Mouse (Mus musculus): ENCODE measurements around the gene Stk19.
A peak's percentile ranks its signal among the peaks of the same experiment; 100 is the strongest.
"Not testable (repeated sequence)": the region's sequence is repeated elsewhere in the genome, so short reads cannot be mapped to it uniquely, and the experiment has no call there.

Stk19 gene

DNA sequence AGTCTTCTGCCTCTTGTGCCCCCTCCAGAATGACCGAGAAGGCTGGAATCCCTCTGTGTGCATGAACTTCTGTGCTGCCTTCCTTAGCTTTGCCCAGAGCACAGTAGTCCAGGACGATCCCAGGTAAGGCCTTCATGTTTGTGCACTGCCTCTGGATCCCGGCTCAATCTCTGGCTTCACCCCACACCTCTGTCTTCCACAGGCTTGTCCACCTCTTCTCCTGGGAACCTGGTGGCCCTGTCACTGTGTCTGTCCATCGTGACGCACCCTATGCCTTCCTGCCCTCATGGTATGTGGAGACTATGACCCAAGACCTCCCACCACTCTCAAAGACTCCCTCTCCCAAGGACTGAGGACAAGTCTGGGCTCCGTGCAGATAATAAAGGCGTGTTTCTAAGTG is 2.0 kb upstream of the Stk19 start:
- DNase-seq, result peak; percentile 91

GRCm38 (mm10) chr17:34837464-34838324 is 949 bp upstream of the Stk19 start:
- DNase-seq, result peak; percentile 94

DNA sequence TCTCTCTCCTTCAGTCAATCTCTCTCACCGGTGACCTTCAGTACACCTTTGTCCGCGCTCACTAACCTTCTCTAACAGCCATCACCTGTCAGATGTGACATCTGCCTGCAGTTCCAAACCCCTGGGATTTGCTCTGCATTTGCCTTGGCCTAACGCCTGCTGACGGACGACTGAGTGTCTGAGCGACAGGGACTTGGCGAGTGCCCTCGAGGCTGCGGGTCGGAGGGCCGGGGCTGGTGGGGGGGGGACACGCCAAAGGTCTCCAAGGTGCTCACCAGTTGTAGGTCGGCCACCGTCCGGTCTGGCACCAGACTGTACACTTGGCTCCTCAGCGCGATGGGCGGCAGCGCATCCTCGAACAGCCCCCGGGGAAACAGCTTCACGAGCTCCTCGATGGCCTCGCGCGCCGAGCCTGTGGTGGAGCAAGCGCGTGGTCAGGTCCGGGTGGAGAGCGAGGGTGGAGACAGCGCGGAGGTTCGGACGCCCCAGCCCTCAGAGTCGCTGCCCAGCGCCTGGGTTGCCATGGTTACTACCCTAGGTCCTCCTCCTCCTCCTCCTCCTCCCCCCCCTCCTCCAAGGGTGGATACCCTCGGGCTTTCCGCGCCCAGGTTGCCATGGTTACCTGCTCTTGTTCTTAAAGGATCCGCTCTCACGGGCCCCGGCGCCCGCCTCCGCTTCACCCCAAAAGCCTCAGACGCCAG is 440 bp downstream of the Stk19 start:
- DNase-seq, result no peak

GRCm38 (mm10) chr17:34830776-34831175 is 6.0 kb downstream of the Stk19 start:
- not testable (repeated sequence) for DNase-seq

- DNase-seq, result no peak
These were observed 21.9 kb downstream of the Stk19 start for GRCm38 (mm10) chr17:34814818-34815370.

DNA sequence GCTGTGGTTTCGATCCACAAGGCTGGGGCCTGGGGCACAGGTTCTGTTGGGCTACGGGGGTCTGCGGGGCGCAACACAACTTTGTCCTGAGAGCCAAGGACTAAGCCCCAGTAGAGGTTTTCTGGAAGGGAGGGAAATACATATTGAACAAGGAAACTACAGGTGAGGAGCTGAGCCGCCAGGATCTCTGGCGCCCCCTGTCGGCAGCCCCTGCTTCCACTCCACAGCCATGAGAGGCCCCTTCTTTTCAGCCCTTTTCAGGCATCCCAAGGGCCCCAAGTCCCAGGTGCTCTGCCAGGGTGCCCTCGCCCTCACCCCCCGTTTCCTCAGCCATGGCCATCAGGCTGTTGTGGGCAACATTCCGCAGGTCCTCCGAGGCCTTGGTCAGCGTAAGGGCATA is 23.0 kb downstream of the Stk19 start:
- DNase-seq, result peak; percentile 85

GRCm38 (mm10) chr17:34811275-34811674 is 25.5 kb downstream of the Stk19 start:
- no peak for DNase-seq

DNA sequence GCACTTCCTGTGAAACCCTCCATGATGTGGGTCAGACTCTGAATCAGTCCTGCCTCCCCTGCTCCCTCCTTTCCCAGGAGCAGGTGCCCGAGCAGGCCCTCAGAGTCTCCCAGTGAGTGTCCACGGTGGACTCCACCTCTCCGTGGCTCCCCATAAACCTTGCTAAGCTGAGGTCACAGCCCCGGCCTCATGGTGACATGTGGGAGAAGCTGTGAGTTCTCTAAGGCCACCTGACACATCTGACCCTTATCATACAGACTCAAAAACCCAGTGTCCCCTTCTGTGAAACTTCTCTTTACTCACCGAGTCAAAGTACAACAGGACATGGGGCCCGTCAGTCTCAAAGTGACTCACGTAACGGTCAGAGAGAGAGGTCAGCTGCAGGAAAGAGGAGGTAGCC is 25.9 kb downstream of the Stk19 start:
- DNase-seq, result not testable (repeated sequence)

GRCm38 (mm10) chr17:34810411-34810810 is 26.3 kb downstream of the Stk19 start:
- DNase-seq, result not testable (repeated sequence)

- DNase-seq, result peak; percentile 72
These were observed 28.0 kb downstream of the Stk19 start for GRCm38 (mm10) chr17:34808599-34809205.

GRCm38 (mm10) chr17:34807176-34807575 is 29.6 kb downstream of the Stk19 start:
- peak; percentile 51 for DNase-seq

- peak; percentile 83 for DNase-seq
These were observed 31.7 kb downstream of the Stk19 start for GRCm38 (mm10) chr17:34804871-34805562.

GRCm38 (mm10) chr17:34804301-34804700 is 32.4 kb downstream of the Stk19 start, which contains the start of gene Cyp21a1:
TSS of gene Cyp21a1 (minus strand) at chr17:34804561.
- peak; percentile 74 for DNase-seq

DNA sequence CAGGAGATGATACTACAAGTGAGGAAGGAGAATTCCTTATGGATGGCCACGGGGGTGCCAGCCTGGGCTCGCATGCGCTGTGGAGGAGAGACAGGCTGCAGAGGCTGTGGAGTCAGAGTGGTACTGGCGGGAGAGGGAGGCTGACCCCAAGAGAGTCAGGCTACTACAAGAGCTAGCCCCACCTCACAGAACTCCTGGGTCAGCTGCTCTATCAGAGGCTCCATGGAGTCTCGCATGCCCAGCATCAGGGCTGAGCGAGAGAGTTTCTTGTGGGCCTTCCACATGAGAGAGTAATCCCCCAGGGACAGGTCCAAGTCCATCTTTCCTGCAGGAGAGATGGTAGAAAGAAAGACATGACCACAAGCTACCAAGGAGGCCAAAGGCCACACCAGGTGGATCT is 33.4 kb downstream of the Stk19 start:
- DNase-seq, result not testable (repeated sequence)

GRCm38 (mm10) chr17:34802756-34803155 is 34.0 kb downstream of the Stk19 start:
- DNase-seq, result not testable (repeated sequence)

GRCm38 (mm10) chr17:34800781-34801305 is 35.9 kb downstream of the Stk19 start:
- DNase-seq, result peak; percentile 85

DNA sequence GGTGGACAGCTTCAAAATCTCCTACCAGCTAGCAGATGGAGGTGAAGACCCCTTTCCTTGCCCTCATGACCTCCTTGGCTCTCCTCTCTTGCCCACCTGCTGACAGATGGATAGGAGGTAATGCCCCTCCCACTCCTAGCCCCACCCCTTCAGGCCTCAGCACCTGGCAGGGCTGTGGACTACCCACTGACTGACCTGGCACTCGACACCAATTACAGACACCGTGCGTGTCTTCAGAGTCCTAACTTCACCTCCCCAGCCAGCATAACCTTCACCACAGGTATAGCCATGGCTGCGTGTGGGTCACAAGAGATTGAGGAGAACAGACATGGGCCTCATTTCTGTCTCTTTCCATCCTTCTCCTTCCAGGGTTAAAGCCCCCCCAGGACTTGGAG is 37.2 kb downstream of the Stk19 start:
- peak; percentile 77 for DNase-seq

GRCm38 (mm10) chr17:34798866-34799530 is 37.7 kb downstream of the Stk19 start:
- DNase-seq, result peak; percentile 74

GRCm38 (mm10) chr17:34798071-34798470 is 38.7 kb downstream of the Stk19 start:
- peak; percentile 73 for DNase-seq

- DNase-seq, result peak; percentile 65
These were observed 39.3 kb downstream of the Stk19 start for GRCm38 (mm10) chr17:34797211-34797995.

Measured in heart, adult 11 months (tissue).